Mouse (Mus musculus): ENCODE measurements at regions not wholly inside any gene's neighbourhood (a gene's known extent, or its start where the extent isn't known, plus 50 kb on each side); places are given as distances from the start of the nearest gene placed in this dataset.

GRCm38 (mm10) chr9:122556051-122556450 lies 191.1 kb upstream of the Topaz1 start:
- no peak for TF ChIP-seq CTCF (IDR thresholded peaks at IDR 0.05; ENCODE audit: extremely low read depth, insufficient read length, insufficient replicate concordance, low read depth, low read length)
- TF ChIP-seq POLR2A (IDR thresholded peaks at IDR 0.05; ENCODE audit: low read depth, low read length) = no peak

Data from small intestine, adult 2 months (tissue).